Mouse (Mus musculus) lung, postnatal 36 days (tissue): ENCODE measurements around the gene Prpsap1.
A peak's percentile ranks its signal among the peaks of the same experiment; 100 is the strongest.
"Not testable (repeated sequence)": the region's sequence is repeated elsewhere in the genome, so short reads cannot be mapped to it uniquely, and the experiment has no call there.

ENCODE experiments used
- DNase-seq: peaks from one replicate; pipeline ENCODE4 v3.0.0; 2022; ENCODE audit warnings: mixed read lengths

Gene Prpsap1

DNA sequence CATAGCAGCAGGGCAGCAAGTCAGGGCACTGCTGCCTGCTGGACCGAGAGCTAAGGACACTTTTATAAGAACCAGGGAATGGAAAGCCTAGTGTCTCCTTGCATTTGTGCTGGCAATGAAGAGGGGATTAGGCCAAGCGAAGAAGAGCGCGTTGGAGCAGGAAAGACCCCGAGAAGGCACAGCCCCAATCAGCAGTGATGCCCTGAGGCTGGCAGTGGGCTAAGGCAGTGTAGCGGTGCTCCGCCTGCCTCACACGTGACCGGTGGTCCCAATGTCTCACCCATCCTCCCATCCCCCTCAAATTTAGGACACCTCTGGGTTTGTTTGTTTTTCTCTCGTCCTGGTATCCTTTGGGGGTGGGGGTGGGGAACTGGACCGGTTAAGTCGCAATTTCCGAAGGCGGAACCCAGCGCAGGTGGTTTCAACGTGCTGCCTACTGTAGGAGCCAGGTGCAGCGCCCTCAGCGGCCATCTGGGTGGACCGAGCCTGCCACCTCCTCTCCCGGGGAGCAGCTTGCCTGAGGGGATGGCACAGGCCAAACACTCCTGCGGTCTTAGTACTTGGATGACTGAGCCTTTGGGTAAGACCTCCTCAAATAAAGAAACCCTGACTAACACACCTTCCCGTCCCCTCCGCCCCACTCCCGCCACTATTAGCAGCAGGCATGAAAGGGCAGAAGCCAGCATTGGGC lies 21.5 kb upstream of the Prpsap1 start:
- DNase-seq, result no peak

DNA sequence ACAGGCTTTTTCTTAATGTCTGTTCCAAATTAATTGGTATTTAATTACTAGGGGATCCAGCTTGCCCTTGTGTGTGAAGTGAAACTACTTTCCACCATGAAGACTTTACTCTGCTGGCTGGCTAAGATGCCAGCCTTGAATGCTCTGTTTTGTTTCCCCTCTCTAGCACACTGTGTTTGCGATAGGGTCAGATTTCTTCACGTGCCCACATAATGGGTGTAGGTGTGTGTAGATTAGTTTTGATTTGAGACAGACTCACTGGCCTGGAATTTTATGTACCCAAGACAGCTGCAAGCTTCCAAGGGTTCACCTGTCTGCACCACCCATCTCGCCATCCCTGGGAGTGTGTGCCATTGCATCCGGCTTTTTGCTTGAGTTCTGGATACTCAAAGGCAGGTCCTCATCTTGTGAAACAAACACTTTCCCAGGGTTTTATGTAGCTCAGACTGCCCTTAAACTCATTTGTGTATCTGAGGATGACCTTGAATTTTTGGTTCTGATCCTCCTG lies 19.6 kb upstream of the Prpsap1 start:
- no peak for DNase-seq

DNA sequence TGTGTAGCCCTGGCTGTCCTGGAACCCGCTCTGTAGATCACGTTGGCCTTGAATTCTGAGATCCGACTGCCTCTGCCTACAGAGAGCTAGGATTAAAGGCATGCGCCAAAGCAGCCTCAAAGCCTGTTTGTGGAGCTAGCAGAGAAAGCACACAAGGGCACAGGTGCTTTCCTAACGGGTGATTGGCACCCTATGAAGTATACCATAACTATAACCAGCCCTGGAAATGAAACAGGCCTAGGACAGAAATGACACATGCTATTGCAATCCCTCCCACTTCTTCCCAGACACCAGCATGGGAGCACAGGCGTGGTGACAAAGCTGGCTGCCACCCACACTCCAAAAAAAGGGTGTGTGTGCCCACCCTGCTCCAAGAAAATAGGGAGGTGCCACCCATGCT lies 19.0 kb upstream of the Prpsap1 start:
- DNase-seq, result no peak

DNA sequence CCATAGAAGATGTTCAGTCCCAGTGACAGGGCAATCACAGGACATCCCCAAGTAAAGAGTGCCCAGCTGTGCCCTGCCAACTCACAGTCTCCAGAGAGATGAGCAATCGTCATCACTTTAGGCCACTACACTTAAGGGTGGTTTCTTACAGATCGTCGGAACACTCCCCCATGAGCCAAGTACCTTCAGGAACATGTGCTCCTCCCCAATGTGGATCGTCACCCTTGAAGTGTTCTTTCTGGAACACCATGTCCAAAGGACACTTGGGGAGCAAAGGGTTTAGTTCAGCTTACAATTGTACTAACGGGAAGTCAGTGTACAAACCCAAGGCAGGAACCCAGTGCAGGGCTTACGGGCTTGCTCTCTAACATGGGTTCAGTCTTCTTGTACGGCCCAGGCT lies 18.2 kb upstream of the Prpsap1 start:
- DNase-seq, result no peak

DNA sequence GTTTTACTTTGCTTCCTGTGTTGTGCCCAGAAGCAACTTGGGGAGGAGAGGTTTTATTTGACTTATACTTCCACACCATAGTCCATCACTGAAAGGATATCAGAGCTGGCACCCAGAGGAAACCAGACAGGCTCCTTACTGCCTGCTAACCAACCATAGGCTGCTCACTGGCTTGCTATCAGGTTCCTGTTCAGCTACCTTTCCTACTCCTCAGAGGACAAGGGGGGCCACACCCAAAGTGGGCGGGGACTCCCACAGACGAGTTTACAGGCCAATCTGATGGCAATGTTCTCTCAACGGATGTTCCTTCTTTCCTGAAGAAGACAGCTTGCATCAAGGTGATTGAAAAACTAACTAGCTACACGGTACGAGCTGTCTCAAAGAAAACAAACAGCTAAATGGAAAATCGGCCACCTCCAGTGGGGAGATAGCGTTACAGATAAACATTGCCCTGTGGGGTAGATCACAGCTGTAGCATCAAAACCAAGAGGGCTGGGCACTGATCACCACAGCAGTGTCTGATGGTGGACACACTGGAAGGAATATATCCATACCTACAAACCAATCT lies 17.4 kb upstream of the Prpsap1 start:
- no peak for DNase-seq

DNA sequence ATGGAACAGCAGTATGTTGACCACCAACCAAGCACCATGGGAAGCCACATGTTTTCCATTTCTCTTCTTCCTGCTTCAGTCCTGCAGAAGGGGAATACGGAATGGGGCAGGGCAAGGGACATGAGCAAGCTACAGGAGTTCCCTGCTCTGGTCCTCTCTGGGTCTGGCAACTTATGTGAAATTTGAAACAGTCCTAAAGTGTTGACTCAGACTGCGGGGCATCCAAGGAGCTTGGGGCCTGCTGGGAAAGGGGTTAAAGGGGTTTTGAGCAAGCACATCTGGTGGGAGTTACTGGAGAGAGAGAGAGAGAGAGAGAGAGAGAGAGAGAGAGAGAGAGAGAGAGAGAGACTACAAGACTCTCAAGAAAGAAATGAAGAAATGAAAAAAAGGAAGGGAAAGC lies 14.7 kb upstream of the Prpsap1 start:
- no peak for DNase-seq

DNA sequence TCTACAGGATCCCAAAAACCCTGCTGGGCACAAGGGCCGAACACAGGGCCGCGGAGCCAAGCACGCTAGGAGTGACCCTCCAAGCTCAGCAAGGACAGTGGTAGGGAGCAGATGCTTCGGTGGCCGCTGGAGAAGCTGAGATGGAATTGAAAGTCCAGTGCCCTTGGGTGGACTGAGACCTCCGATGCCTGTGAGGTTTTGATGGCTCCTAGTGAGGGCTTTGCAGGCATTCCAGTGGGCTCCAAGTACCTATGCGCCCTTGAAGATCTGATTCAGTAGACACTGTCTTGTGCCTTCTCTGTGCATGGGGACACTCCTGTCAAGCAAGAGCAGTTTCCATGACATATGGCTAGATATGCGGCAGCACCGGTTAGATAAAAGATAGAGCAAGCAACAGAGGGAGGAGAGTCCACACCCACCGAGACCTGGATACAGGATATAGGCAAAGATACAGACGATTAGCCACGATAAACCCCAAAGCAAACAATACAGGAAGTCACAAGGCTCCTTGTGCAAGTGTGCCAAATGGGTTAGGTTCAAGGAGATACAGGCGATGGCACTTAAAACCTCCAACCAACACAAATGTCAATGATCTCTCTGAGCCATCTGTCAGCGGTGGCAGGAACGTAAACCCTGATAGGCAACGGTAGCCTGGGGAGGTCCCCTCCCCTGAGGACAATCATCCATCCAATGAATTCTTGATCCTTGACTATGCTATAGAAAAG lies 12.3 kb upstream of the Prpsap1 start:
- DNase-seq, result no peak

DNA sequence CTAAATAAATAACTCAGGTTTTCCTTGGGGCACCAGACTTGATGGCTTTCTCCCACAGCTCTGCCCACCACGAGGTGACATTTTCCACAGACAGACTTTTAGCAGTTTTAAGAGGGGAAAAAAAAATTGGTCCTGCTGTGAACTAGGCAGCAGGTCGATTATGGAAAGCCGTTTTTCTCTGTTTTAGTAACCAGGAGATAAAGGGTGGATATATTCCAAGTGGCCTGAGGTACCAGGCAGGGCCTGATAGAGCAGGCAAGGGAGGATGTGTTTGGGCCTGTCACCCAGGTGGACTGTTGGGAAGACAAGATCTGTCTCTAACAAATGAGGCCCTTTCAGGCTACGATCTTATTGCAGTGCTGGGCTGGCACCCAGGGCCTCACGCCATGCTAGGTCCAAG lies 11.6 kb upstream of the Prpsap1 start:
- DNase-seq, result no peak

DNA sequence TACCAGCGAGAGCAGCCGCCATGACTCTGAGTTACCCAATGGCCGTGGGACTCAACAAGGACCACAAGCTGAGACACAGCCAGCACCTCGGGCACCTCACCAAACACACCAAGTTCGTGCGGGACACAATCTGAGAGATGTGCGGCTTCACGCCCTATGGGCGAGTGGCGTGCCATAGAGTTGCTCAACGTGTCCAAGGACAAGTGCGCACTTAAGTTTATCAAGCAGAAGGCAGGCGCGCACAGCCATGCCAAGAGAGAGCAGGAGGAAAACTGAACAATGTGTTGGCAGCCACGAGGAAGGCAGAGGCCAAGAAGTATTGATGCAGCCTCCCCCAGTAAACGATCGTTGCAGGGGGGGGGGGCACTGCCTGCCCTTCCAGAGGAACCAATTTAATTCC lies 10.5 kb upstream of the Prpsap1 start:
- peak; percentile 67 for DNase-seq

DNA sequence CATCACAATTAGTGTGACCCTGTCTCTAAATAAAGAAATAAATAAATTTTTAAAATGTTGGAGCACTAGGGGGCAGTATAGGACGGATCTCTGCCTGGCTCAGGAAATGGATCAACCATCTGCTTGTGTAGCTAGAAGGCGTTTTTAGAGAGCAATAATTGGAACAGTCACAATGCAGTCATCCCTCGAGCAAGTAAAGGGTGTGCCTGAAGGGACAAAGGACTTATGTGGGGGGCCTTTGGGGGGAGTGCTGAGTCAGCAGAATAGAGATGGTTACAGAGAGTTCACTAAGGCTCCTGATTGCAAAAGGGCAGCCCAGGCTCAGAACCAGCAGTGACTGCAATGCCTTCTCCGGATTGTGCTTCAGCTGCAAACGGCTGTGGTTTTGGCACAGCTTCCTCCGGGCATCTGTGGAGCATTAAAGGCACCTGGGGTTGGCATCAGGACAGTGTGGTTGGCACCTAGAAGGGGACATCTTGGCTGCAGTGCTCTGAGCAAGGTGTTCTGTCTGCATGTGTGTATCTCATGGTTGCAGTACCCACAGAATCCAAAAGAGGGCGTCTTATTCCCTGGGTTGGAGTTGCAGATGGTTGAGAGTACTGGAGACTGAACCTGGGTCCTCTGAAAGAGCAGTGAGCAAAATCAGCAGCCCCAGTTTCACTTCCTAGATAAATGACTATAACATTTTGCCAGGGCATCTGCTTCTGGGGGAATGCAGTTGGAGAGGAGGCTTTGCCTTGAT lies 7.2 kb upstream of the Prpsap1 start:
- DNase-seq, result peak; percentile 63

DNA sequence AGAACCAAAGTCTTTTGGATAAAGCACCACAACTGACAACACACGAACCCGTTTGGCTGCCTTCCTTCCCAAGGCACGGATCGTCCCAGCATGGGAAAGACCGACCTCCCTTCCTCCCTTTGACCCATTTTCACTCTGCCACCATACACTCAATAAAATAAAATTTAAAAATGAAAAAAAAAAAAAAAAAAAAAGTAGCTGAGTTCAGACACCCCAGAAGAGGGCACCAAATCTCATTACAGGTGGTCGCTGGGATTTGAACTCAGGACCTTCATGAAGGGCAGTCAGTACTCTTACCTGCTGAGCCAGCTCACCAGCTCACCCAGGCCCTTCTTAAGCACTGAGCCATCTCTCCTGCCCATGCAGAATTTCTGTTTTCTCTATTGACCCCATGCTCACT lies 5.0 kb upstream of the Prpsap1 start:
- DNase-seq, result no peak

DNA sequence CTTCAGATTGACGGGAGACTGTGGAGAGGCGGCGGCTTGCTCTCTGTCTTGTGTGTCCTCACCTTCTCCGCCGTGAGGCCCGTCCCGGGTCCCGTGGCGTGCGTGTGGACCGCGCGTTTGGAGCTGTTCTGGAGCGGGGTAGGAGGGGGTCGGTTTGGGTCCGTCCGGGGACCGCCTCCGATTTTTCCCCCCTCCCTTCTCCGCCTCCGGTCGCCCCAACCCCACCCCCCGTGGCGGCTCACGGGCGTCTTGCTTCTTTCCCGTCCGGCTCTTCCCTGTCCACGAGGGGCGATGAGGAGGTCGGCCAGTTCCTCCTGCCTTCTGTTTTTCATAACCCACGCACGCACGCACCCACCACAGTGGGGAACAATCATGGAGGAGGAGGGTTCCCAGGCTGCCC lies 4.6 kb upstream of the Prpsap1 start:
- no peak for DNase-seq

DNA sequence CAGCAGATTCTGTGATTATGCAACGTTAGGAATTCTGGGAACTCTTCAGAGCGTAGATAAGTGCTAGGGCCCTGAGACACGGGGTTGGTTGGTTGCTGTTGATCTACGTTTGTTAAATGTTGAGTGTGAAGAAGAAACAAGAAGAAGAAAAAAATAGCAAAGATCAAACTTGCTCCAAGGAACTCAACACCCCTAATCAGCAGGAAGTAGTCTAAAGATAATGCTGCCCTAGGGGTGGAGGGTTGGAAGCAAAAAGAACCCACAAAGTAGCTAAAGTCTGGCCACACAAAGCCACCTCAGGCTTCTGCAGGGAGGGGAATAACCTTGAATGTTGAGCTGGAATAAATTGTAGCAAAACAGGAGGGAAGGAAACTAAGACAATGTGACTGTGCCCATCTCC lies 3.3 kb upstream of the Prpsap1 start:
- DNase-seq, result no peak

DNA sequence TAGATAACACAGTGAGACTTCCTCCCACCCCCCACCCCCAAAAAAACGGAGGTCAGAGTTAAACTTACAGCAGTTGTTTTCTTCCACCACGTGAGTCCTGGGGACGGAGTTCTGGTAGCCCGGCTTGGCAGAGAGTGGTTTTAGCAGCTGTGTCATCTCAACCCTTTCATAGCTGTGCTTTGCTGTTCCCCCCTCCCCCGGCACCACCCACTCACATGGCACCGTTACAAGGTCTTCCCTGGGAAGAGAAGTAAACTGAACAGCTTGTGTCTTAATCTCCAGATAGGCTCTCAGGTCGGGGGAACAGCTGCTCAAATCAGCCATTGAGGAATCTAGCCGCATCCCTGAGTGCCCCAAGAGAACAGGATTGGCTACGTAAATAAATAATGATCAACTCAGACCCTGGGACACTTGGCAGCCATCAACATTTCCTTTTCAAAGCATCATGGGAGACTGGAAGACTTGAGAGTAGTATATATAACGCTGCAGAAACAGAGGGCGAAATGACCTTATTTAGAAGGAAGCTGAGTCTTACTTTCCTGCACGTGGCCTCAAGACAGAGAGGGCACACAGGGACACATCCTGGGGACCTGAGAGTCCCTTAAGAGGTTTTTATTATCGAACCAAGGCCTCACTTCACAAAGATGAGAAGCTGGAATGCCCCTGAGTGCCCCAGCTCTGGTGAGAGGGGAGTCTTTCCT lies 622 bp upstream of the Prpsap1 start:
- DNase-seq, result peak; percentile 82

DNA sequence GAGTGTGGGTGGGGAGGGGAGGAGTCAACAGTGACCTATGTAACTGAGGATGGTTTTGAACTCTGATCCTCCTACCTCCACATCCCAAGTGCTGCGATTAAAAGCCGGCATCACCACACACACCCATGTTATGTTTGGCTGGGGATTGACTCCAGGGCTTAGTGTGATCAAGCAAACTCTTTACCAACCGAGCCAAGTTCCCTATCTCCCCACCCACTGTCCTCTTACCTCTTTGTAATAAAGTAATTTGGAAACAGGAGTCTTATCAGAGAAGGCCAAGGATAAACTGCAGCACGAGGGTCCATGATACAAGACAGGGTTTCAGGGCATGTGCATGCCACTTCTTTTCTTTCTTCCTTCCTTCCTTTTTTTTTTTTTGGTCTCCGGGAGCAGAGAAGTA lies 811 bp downstream of the Prpsap1 start:
- DNase-seq, result no peak

DNA sequence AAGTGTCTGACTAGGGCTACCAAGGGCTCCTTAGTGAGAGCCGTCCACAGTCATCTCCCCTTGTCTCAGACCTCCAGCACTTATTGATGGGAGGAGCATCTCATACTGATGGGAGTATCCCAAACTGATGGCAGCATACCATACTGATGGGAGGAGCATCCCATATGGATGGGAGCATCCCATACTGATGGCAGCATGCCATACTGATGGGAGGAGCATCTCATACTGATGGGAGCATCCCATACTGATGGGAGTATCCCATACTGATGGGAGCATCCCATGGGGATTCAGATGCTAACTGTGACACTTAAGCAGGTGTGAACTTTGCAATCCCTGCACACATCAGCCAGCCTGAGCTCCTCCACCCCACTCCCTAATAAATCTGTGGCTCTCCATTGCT lies 1.5 kb downstream of the Prpsap1 start:
- not testable (repeated sequence) for DNase-seq

DNA sequence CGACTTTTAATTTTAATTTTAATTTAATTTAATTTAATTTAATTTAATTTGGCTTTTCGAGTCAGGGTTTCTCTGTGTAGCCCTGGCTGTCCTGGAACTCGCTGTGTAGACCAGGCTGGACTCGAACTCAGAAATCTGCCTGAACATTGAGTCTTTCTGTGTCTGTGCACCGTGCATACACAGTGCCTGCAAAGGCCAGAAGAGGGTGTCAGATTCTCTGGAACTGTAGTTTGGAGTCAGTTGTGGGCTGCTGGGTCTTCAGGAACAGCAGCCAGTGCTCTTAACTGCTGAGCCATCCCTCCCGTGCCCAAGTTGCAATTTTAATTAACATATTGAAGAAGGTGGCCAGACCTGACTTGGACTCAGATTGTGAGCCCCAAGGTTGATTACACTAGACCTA lies 2.7 kb downstream of the Prpsap1 start:
- no peak for DNase-seq

DNA sequence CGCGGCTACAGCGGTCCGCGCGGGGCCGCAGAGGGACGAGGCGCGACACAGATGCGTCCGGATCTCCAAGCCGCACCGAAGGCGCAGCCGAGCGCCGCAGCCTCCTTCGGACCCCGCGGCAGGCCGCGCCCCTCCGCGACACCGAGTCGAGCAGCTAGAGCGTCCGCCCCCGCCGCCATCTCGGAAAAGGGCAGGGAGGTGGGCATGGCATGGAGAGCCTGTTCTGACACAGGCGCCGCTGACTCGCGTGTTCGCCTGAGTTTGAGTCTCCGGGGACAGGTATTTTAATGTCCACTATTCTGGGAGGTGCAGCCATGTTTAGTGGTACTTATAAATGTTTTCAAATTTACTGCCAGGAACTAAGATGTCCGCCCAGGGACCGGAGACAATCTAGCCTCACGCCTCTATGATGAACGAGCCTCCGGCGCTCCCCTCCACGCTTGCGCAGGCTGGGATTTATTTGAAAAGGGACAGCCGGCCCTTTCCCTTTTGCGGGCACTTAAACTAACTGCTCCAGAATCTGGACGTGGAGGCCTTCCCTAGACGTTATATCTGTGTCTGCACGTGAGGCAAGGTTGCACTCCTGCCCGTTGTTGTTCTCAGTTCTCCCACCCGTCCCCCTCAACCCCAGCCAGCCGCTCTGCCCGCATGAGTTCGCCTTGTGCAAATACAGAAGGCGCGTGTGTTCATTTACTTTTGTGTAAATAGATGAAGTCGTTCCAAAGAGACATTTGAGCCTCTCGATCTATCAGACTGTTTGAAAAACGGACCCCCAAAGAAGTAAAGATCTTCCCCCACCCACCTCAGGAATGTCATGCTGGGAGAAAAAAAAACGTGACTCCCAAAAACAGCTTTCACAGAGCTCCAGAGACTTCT lies 3.5 kb downstream of the Prpsap1 start:
- DNase-seq, result peak; percentile 93

DNA sequence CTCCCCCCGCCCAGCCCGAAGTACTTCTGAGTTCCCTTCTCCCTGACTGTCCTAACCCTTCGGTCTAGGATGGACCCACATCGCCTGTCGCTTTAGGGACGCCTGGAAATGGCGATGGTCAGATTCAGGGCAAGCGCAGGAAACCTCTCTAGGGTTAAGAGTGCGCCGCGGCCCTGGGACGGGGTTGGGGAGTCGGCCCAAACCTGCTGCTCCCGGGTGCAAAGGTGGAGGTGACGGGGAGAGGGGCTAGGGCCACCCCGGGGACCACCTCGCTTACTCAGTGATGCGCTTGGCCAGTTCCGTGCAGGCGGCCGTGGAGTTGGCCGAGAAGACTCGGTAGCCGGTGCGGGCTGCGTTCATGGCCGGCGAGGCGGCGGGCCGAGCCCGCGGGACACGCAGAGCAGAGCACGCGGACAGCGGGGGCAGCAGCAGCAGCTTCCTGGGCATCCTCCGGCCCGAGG lies 4.2 kb downstream of the Prpsap1 start:
- peak; percentile 22 for DNase-seq

DNA sequence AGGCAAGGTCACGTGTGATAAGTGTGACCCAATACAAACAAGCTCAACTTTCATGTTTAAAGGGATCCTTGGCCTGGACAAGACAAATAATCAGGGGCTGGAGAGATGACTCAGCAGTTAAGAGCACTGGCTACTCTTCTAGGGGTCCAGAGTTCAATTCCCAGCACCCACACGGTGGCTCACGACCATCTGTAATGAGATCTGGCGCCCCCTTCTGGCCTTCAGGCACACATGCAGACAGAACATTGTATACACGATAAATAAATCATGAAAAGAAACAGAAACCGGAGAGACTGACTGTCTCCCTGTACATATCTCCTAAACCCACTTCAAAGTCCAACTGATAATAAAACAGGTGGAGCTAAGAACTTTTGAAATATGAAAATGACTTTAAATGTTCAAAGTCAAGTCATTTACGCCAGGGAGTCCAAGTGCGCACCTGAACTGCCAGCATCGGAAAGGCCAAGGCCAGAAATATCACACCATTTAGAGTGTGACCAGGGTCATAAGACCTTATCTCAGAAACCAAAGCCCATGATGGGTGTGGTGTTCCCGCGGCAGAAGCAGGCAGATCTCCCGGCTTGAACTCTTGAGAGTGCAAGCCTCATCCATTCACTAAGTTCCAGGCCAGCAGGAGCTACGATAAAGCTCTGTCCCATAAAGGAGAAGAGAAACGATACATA lies 5.2 kb downstream of the Prpsap1 start:
- no peak for DNase-seq

DNA sequence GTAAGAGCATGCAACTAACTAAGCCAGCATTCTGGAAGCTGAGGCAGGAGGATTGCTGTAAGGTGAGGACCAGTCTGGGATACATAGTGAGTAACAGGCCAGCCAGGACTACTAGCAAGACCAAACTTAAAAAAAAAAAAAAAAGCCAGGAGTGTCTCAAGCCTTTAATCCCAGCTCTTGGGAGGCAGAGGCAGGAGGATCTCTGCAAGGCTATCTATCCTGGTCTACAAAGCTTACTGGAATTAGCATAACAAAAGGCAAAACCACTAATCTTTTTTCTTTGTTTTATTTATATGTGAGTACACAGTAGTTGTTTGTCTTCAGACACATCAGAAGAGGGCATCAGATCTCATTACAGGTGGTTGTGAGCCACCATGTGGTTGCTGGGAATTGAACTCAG lies 5.8 kb downstream of the Prpsap1 start:
- no peak for DNase-seq
